Mouse (Mus musculus): ENCODE data around the gene Ggta1.

- TF ChIP-seq POLR2A (IDR thresholded peaks at IDR 0.05; ENCODE audit: extremely low read depth, insufficient read depth, low read length) (no peak), CTCF (IDR thresholded peaks at IDR 0.05; ENCODE audit: extremely low read depth, insufficient read depth, low read length) (no peak)
Measured at GRCm38 (mm10) chr2:35448215-35448913, 14.7 kb downstream of the Ggta1 start.
